Mouse (Mus musculus) kidney, adult 2 months (tissue): Measurements from ENCODE around the gene Kpna3.

ENCODE experiments used
- CTCF ChIP-seq: fragments of 200-500 bp; conservative IDR thresholded peaks from 2 replicates; pipeline ENCODE4 v1.5.1; 2011; ENCODE audit warnings: low read depth, mild to moderate bottlenecking, control low read depth, low read length, moderate library complexity, mixed read lengths; ENCODE audit not compliant: insufficient read depth, insufficient read length
- POLR2A ChIP-seq: fragments of 200-500 bp; IDR thresholded peaks from one replicate; pipeline ENCODE4 v1.6.1; 2011; ENCODE audit warnings: low read depth, low read length, control low read depth

DNA sequence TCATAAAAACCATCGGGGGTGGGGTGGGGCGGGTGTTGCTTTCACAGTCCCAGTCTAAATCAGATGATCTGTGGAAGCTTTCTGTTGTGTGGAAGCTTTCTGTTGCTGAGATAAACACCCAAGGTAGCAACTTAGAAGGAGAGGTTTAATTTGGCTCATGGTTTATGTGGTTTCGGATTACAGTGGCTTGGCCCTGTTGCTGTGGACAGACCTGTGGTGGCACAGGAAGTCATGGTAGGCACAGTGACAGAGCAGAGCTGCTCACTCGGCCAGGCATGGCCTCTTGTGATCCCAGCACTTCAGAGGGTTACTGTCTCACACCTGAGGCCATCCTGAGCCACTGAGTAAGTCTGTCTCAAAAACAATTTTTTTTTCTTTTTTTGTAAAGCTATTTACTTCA lies 100.3 kb downstream of the Kpna3 start:
- TF ChIP-seq POLR2A (no peak), CTCF (no peak)
